Comparison of ENCODE assay signal across 8 mouse cellular contexts in the genomic region with DNA sequence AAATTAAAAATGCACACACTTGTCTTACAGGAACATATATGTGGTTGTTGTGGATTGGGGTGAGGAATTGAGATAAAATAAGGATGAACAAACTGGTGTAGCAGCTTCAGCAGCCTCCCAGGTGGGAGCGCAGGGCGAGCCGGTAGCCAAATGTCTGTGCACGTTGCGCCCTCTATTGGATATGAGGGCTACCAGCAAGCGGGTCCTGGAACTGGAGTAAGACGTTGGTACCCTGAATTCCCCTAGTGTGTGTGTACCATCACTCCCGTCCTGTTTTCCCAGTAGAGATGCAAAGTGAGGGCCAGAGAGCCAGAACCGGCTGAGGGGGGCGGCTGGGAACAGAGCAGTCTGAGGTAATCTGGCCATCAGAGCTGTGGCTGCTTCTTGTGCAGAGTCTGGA. TPM values are rescaled to one million over a fixed set of nuclear protein-coding genes. Genes with fewer than 3 reads are reported as not detected.
A peak's percentile ranks its signal among the peaks of the same experiment; 100 is the strongest.
DNase-seq lines count a peak whose midpoint lies in the region; ATAC-seq lines count a peak whose summit lies in the region.

No protein-coding gene starts in this region.

- DNase-seq in liver: peak; percentile 72
- no peak for DNase-seq in liver, embryonic 11.5 days (ENCODE audit: low spot score)
- peak; percentile 62 to 66 for DNase-seq in adrenal gland, adult 18-20 months (ENCODE audit: low spot score in 2 of 2)
- peak; percentile 73 for DNase-seq in embryonic facial prominence, embryonic 14.5 days (ENCODE audit: low spot score)
- peak; percentile 70 for DNase-seq in hindbrain, embryonic 14.5 days (ENCODE audit: low spot score)
- peak; percentile 80 to 83 for DNase-seq in layer of hippocampus, postnatal 10 days (ENCODE audit: low spot score in 2 of 2)
- peak; percentile 70 to 82 for DNase-seq in lung, postnatal 4 days
- DNase-seq in spleen, postnatal 14 days (ENCODE audit: low spot score in 2 of 2): peak; percentile 34 to 62

- H3K36me3 ChIP-seq in liver, embryonic 11.5 days (ENCODE audit: control insufficient read depth, insufficient read depth, low read length): no peaks in the 10 kb centered on the region
- no peaks in the 10 kb centered on the region for H3K36me3 ChIP-seq in embryonic facial prominence, embryonic 14.5 days (ENCODE audit: control insufficient read depth, insufficient read depth, low read length)
- H3K36me3 ChIP-seq in hindbrain, embryonic 14.5 days (replicated peaks; ENCODE audit: control insufficient read depth, insufficient read depth): no peaks in the 10 kb centered on the region

- H3K9me3 ChIP-seq in liver, embryonic 11.5 days (ENCODE audit: control insufficient read depth, low read length): no peaks in the 10 kb centered on the region
- H3K9me3 ChIP-seq in embryonic facial prominence, embryonic 14.5 days (ENCODE audit: control insufficient read depth, low read length): no peaks in the 10 kb centered on the region
- no peaks in the 10 kb centered on the region for H3K9me3 ChIP-seq in hindbrain, embryonic 14.5 days (ENCODE audit: control insufficient read depth, low read length)

- no peak overlapping the region for H3K4me3 ChIP-seq in liver, embryonic 11.5 days (ENCODE audit: low read depth, low read length)
- no peak overlapping the region for H3K4me3 ChIP-seq in embryonic facial prominence, embryonic 14.5 days (ENCODE audit: low read depth, low read length)
- no peak overlapping the region for H3K4me3 ChIP-seq in hindbrain, embryonic 14.5 days (replicated peaks; ENCODE audit: low read length)

- WGBS in liver, embryonic 11.5 days: 7% methylated on average over 10 of the region's 10 CpGs
- 10% methylated on average over 10 of the region's 10 CpGs for WGBS in embryonic facial prominence, embryonic 14.5 days
- WGBS in hindbrain, embryonic 14.5 days: 12% methylated on average over 10 of the region's 10 CpGs

- H3K9ac ChIP-seq in liver, embryonic 11.5 days (ENCODE audit: low read depth, low read length): no peak overlapping the region
- H3K9ac ChIP-seq in embryonic facial prominence, embryonic 14.5 days (ENCODE audit: low read depth, low read length): no peak overlapping the region
- H3K9ac ChIP-seq in hindbrain, embryonic 14.5 days: no peak overlapping the region

- no peak overlapping the region for H3K27ac ChIP-seq in liver, embryonic 11.5 days (ENCODE audit: low read depth, low read length)
- H3K27ac ChIP-seq in embryonic facial prominence, embryonic 14.5 days (replicated peaks; ENCODE audit: low read depth, low read length): no peak overlapping the region
- no peak overlapping the region for H3K27ac ChIP-seq in hindbrain, embryonic 14.5 days

- no peaks in the 10 kb centered on the region for H3K27me3 ChIP-seq in liver, embryonic 11.5 days (replicated peaks; ENCODE audit: control insufficient read depth, insufficient read depth, low read length)
- H3K27me3 ChIP-seq in embryonic facial prominence, embryonic 14.5 days (replicated peaks; ENCODE audit: control insufficient read depth, insufficient read depth, low read length): no peaks in the 10 kb centered on the region
- no peaks in the 10 kb centered on the region for H3K27me3 ChIP-seq in hindbrain, embryonic 14.5 days (ENCODE audit: control insufficient read depth, insufficient read depth, low read length)

- ATAC-seq in liver, embryonic 11.5 days (replicated peaks; ENCODE audit: low FRiP score): no peak
- ATAC-seq in embryonic facial prominence, embryonic 14.5 days (ENCODE audit: low read depth): peak; percentile 73
- peak; percentile 68; the same call in 1 of the 2 replicates for ATAC-seq in hindbrain, embryonic 14.5 days (ENCODE audit: low FRiP score)

- no peaks in the 10 kb centered on the region for H3K4me1 ChIP-seq in liver, embryonic 11.5 days (replicated peaks; ENCODE audit: control insufficient read depth, insufficient read depth, low read length)
- no peaks in the 10 kb centered on the region for H3K4me1 ChIP-seq in embryonic facial prominence, embryonic 14.5 days (ENCODE audit: control insufficient read depth, insufficient read depth, low read length)
- H3K4me1 ChIP-seq in hindbrain, embryonic 14.5 days (replicated peaks; ENCODE audit: control insufficient read depth, insufficient read depth, low read length): peaks cover 11% of the 10 kb centered on the region

- no peak overlapping the region for H3K4me2 ChIP-seq in liver, embryonic 11.5 days
- no peak overlapping the region for H3K4me2 ChIP-seq in embryonic facial prominence, embryonic 14.5 days (ENCODE audit: low read depth, low read length)
- H3K4me2 ChIP-seq in hindbrain, embryonic 14.5 days (replicated peaks): no peak overlapping the region

RNA-seq across cellular contexts. Expression of gene 1600014C23Rik, which starts 15.3 kb away (rescaled TPM):
- polyA plus RNA-seq in liver, embryonic 11.5 days (2014; fragmentation: Nextera tagmentation; extraction: Ambion mirVana): not detected in 2 replicates
- total RNA-seq in adrenal gland, adult 18-20 months (2021): not detected
- polyA plus RNA-seq in embryonic facial prominence, embryonic 14.5 days (2014; fragmentation: Nextera tagmentation; extraction: Ambion mirVana): not detected in 2 replicates
- polyA plus RNA-seq in hindbrain, embryonic 14.5 days (2014; fragmentation: Nextera tagmentation; extraction: Ambion mirVana): not detected in 2 replicates
- not detected for total RNA-seq in layer of hippocampus, postnatal 10 days (2021)

RNA-seq across cellular contexts. Expression of gene Tmem63b, which starts 31.6 kb away (rescaled TPM):
- polyA plus RNA-seq in liver, embryonic 11.5 days (2014; fragmentation: Nextera tagmentation; extraction: Ambion mirVana): 16.0 and 18.0 TPM in 2 replicates
- 10 to 100 TPM; 41.0 to 41.4 TPM for total RNA-seq in adrenal gland, adult 18-20 months (2021)
- 30.4 and 32.9 TPM in 2 replicates for polyA plus RNA-seq in embryonic facial prominence, embryonic 14.5 days (2014; fragmentation: Nextera tagmentation; extraction: Ambion mirVana)
- polyA plus RNA-seq in hindbrain, embryonic 14.5 days (2014; fragmentation: Nextera tagmentation; extraction: Ambion mirVana): 114 and 116 TPM in 2 replicates
- total RNA-seq in layer of hippocampus, postnatal 10 days (2021): 100 to 1,000 TPM; 223 to 234 TPM

RNA-seq across cellular contexts. Expression of gene Mrpl14, which starts 32.2 kb away (rescaled TPM):
- 192 and 194 TPM in 2 replicates for polyA plus RNA-seq in liver, embryonic 11.5 days (2014; fragmentation: Nextera tagmentation; extraction: Ambion mirVana)
- total RNA-seq in adrenal gland, adult 18-20 months (2021): 100 to 1,000 TPM; 104 to 109 TPM
- polyA plus RNA-seq in embryonic facial prominence, embryonic 14.5 days (2014; fragmentation: Nextera tagmentation; extraction: Ambion mirVana): 146 and 148 TPM in 2 replicates
- 116 and 132 TPM in 2 replicates for polyA plus RNA-seq in hindbrain, embryonic 14.5 days (2014; fragmentation: Nextera tagmentation; extraction: Ambion mirVana)
- 10 to 100 TPM; 37.3 to 42.5 TPM for total RNA-seq in layer of hippocampus, postnatal 10 days (2021)

RNA-seq across cellular contexts. Expression of gene Capn11, which starts 59.2 kb away (rescaled TPM):
- 0.22 and 0.43 TPM in 2 replicates for polyA plus RNA-seq in liver, embryonic 11.5 days (2014; fragmentation: Nextera tagmentation; extraction: Ambion mirVana)
- total RNA-seq in adrenal gland, adult 18-20 months (2021): under 1 TPM; 0.19 to 0.40 TPM
- 0.83 TPM in 1 of 2 replicates, not detected in the other for polyA plus RNA-seq in embryonic facial prominence, embryonic 14.5 days (2014; fragmentation: Nextera tagmentation; extraction: Ambion mirVana)
- 2.3 TPM in 1 of 2 replicates, not detected in the other for polyA plus RNA-seq in hindbrain, embryonic 14.5 days (2014; fragmentation: Nextera tagmentation; extraction: Ambion mirVana)
- total RNA-seq in layer of hippocampus, postnatal 10 days (2021): 1 to 10 TPM; 1.1 to 1.3 TPM
